Mouse (Mus musculus) T-cell, adult 2 months (primary cell): Measurements from ENCODE around the gene Rtl8b.
"Not testable (repeated sequence)": the region's sequence is repeated elsewhere in the genome, so short reads cannot be mapped to it uniquely, and the experiment has no call there.

Source experiments
- DNase-seq: peaks from one replicate; pipeline ENCODE4 v3.0.0; 2022; ENCODE audit warnings: low spot score

Rtl8b gene

DNA sequence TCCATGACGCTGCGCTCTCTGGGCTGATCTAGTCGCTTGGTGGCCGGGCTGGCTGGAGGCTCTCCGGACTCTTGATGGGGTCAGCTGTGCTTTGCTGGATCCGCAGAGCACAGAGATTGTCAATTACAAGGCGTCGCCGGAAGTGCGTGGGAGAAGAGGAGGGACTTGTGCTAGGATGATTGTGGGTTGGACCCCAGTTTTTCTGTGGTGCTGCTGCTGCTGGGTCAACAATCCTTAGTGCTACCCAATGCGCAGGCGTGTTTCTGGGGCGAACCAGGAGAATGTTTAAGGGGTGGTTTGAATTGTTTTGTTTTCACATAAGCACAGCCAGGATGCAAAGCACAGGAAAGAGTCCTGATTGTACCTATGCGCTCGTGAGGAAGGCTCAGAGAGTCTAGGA lies at the start of gene Rtl8b:
Gene Rtl8b (minus strand): TSS at position 115 of the 400 bp plus-strand sequence.
- DNase-seq, result peak; percentile 80

DNA sequence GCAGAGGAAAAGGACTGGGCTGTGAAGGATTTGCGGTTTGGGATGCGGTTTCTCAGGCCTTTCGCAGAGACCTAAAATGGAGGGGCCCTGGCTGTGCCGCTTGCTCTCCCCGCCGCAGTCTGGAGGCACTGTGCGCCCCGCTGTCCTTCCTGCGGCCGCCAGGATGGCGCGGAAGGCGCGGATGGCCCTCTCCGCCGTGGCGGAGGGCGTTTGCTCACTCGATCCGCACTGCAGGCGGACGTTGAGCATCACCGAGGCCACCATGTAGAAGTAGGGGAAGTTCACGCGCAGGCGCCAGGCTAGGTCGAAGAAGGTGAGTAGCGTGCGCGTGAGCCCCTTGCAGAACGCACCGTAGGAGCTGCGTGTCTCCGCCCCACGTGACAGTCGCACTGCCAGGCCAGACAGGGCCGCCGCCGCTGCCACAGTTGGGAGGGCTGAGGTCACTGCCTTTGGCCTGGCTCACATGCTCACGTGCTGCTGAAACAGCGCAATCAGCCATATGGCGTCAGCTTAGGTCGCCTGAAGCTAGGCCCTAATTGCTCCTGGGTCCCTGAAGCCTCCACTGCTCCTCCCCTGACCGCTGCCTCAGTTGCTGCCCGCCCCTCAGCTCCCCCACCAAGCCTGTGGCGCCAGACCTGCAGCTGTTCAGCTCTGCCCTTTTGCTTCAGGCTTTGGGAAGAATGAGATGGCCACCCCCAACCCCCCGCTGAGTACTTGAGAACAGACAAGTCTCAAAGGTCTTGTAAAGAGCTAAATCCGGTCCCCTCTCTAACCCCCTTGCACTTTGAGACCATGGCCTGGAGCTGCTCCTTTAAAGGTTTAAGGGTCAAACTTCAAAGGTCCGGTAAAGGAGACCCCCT lies 46.3 kb upstream of the Rtl8b start:
- DNase-seq, result no peak

DNA sequence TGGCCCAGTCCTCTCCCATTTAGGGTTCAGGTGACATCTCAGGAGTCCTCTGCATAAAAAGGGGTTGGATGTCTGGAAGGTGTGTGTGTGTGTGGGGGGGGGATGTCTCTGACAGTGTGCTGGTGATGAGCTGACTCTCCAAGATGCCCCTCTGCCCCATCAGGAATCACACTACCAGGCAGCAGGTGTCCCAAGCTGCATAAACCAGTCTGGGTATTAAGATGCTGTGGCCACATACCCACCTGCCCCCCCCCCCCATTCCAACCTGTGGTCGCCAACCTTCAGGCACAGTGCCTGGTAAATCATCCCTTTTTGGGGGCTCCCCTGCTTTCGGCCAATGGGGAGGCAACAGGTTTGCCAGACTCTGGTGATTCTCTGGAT lies 45.7 kb upstream of the Rtl8b start:
- DNase-seq, result no peak

DNA sequence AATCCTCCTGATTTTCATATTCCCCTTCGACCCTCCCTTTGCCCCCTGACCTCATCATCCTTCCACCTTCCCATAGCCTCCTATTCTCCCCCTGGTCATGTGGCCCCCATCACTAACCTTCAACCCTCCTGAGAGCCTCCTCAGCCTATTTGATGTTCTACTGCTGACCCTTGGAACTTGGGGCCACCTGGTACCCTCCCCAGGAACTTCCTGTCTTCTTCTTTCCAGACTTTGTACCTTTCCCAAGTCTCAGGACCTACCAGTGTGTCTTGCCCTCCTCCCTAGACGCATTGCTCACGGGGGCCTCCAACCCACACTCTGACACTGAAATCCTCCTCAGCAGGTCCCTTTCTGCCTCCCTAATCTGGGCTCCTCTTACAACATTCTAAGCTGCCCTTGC lies 32.5 kb upstream of the Rtl8b start:
- no peak for DNase-seq

DNA sequence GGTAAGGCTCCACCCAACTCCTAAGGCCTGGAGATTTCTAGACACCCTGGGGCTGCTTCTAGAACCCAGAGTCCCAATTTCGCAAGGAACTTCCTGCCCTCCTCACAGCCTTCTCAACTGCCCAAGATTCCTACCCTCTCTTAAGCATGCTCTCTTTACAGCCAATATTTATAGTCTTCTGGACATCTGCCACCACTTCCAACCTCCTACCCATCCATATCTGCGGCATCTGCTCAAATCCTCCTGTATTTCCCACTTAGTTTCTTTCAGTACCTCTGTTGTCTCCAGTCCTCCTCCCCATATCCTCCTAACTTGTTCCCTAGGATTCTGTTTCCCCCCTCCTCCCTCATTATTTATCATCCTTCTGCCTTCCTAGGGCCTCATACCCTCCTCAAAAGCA lies 29.0 kb upstream of the Rtl8b start:
- no peak for DNase-seq

DNA sequence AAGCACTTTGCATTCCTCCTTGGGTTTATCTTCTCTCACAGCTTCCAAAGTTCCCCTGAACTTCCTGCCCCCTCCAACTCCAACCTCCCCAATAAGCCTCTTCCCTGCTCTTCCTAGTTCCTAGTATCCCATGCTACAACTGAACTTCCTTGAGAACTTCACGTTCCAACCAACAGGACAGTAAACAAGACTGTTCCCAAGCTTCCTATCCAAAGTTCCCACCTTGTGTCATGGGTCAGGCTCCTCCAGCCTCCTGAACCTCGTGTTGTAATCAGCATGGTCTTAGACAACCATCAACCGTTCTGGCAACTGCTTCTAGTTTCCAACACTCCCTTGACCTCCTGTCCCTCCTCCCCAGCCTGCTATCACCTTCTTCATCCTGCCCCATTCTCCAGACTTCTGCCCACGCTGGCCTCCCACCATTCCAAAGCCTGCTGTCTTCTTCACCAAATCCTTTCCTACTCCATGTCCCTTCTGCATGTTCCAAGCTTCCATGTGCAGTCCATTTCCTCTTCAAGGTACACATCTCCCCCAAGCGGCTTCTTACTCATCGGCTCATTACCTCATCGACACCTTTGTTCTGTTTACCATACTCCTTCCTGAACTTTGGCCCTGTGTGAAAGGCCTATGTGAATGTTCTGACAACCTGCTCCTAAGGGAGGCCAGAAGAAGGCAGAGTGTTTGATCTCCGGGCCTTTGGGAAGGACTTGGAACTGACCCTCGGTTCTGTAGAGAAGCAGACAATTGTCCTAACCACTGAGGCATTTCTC lies 24.0 kb upstream of the Rtl8b start:
- no peak for DNase-seq

DNA sequence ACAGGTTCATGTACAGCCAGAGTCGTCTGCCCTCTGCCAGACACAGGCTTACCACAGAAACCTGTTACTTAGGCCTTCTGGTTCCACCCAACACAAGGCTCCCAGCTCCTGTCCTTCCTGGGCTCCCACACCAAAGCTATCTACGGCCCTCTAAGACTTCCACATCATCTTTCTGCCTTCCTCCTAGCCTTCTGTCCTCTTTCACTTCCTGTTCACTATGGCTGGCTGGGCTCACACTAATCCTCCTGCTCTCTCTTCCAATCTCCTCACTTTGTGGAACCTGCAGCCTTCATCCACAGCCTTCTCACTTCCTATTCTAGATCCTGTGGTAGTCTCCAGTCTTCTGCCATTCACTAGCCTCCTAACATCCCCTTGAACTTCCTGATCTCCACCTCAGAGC lies 22.9 kb upstream of the Rtl8b start:
- DNase-seq, result no peak

DNA sequence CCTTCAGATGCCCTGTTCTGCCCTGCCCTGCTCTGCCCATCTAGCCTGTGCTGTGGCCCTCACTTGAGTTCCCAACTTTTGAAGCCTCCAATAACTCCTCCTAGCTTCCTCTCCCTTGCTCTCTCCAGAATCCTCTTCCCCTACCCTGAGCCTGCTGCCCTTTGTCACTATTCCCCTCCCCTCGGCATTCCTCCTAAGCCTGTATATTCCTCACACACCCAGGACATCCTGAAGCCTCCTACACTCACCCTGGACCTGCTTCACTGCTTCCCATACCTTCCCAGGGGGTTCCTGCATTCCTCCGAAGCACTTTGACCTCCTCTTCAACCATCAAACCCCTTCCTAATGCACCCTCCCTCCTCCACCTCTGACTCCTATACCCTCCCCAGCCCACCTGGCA lies 21.9 kb upstream of the Rtl8b start:
- no peak for DNase-seq

DNA sequence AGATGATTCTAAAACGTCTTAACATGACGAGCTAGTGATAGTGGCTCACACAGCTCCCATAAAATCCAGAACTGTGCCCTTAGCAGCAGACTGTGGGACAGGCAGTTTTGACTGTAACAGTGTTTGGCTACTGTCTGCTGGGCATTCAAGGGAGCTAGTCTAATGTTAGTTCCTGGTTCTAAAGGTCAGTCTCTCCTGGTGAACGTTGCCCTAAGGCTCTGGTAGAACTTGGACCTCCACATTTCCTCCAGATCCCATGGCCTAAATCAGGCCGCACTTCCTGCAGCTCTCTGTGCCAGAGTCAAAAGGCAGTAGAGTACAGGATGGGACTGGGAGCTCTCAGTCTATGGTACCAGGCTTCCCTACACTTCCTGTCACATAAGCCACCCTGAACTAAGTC lies 14.5 kb upstream of the Rtl8b start:
- DNase-seq, result not testable (repeated sequence)

DNA sequence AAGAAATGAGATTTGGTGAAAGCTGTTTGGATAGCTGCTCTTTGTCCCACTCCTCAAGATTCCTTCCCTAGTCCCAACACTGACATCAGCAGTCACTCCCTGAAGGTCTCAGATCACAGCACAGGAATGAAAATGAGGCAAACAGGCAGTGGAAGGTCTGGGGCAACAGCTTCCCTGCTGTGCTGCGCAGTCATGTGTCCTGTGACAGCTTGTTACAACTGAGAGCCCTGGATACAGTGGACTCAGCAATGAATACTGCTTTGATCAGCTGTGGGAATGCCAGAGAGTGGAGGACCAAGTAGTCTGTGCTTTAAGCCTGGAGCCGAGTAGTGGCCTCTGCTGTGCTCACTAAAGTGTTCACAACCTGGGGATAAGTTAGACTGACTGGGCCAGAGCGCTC lies 12.4 kb upstream of the Rtl8b start:
- DNase-seq, result not testable (repeated sequence)

DNA sequence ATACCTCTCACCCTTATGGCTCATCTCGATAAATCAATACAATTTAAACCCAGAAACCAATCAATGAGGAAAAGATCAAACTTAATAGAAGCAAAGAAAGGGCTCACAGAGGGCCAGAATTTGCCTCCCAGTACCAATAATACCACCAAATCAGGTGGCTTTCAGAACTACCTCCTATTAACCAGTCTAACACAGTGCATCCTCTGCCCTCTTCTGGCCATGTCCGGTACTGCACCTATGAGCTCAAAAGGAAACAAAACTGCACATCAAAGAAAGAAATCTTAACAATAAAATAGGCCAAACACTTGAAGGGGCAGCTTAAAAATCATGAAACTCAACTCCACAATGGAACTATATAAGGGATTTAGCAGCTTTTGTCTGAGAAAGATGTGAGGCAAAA lies 6.7 kb upstream of the Rtl8b start:
- DNase-seq, result peak; percentile 66

DNA sequence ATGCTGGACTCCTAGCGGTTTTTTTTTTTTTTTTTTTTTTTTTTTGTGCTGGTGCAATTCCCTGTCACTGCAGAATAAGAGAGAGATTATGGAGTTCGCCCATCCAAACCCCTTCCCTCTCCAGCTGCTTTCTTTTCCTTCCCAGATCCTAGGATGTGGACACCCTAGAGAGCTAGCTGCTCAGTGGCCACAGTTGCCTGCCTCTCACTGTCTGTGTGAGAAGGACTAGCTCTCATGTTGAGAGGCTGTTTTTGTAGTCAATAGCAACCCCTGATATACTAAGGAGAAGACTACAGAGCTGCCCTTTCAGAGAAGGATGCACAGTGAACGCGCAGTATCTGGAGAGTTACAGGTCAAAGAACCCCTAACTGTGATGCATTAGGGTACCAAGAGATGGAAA lies 488 bp upstream of the Rtl8b start:
- not testable (repeated sequence) for DNase-seq

DNA sequence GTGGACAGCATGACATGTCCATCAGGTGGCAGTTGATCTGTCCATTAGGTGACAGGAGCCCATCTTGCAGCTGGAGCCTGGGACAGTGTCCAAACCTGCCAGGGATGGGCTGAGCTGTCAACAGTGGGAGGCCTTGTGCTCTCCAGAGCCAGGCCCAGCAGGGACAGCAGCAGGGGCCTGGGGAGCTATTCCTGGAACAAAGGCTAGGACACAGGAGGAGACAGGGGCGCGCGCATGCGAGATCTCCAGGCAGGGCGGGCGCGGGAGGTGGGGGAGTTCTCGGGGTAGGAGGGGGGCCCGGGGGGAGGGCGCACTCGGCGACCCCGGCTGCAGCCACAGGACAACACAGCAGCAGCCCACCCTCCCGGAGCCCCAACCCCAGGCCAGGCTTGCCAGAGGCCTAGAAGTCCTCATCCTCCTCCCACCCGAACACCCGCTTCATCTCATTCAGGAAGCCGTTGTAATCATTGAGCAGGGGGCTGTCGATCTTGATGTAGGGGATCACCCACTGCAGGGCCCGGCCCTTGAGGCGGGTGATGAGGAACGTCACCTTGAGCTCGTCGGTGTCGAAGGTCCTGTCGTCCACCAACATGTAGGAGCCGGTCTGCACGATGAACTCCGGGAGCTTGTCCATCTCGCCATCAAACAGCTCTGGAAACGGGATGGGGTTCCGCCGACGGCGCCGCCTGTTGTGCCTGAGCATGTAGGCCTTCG lies 494 bp downstream of the Rtl8b start:
- DNase-seq, result not testable (repeated sequence)

DNA sequence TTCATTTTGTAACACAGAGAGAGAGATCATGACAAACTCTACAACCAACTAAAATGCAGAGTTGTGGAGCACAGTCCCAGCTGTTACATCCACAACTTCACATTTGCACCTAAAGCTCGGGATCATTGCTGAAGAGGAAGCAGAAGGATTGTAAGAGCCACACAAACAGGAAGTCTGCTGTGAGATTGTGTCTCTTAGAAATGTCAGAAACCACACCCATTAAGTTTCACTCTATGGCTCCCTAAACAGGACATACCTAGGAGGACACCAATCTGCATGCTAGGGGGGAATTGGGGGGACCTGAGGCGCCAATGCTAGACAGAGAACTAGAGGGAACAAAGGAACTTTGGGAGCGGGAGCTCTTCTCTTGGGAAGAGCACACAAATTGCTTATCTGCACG lies 17.3 kb downstream of the Rtl8b start:
- DNase-seq, result not testable (repeated sequence)

DNA sequence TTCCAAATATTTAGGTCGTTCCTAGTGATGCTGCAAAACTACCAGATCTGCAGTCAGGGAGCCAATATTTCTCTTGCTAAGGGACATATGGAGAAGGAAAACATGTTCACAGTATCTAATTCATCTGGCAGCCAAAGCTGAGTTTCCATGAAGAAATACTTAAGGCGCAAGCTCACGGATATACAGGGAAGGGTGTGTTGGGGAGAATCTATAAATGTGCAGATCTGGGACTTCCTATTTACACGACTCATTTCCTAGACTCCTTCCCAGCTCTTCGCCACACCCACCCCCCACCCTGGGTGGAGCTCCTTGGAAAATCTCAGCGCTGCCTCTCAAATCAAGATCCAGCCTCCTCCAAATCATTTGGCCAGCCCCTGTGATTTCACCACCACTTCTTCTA lies 24.3 kb downstream of the Rtl8b start:
- no peak for DNase-seq

DNA sequence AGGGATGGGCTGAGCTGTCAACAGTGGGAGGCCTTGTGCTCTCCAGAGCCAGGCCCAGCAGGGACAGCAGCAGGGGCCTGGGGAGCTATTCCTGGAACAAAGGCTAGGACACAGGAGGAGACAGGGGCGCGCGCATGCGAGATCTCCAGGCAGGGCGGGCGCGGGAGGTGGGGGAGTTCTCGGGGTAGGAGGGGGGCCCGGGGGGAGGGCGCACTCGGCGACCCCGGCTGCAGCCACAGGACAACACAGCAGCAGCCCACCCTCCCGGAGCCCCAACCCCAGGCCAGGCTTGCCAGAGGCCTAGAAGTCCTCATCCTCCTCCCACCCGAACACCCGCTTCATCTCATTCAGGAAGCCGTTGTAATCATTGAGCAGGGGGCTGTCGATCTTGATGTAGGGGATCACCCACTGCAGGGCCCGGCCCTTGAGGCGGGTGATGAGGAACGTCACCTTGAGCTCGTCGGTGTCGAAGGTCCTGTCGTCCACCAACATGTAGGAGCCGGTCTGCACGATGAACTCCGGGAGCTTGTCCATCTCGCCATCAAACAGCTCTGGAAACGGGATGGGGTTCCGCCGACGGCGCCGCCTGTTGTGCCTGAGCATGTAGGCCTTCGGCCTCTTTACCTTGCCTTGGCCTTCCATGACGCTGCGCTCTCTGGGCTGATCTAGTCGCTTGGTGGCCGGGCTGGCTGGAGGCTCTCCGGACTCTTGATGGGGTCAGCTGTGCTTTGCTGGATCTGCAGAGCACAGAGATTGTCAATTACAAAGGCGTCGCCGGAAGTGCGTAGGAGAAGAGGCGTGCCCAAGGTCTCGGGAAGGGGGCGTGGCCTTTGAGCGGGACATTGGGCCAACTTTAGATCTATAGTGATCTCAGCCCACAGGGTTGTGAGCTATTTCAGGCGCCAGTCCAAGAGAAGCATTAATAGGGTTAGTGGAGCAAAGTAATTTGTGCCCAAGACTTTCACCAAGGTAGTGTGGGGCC lies 26.9 kb downstream of the Rtl8b start, which contains the start of gene Rtl8a:
Gene Rtl8a (minus strand): TSS at position 703 of the 982 bp plus-strand sequence.
- peak; percentile 70 for DNase-seq

DNA sequence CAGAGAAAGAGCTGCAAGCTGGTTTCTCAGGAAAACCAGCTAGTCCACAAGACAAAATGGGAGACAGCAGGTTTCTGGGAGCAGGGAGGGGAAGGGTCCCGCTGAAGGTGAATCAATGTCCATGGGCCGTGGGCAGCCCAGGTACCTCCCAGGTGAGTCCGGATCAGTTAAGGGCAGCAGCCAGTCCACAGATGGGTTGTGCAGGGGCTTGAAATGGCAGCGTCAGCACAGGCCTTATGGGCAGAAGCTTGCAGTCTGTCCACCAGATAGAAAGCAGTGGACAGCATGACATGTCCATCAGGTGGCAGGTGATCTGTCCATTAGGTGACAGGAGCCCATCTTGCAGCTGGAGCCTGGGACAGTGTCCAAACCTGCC lies 27.6 kb downstream of the Rtl8b start:
- not testable (repeated sequence) for DNase-seq

DNA sequence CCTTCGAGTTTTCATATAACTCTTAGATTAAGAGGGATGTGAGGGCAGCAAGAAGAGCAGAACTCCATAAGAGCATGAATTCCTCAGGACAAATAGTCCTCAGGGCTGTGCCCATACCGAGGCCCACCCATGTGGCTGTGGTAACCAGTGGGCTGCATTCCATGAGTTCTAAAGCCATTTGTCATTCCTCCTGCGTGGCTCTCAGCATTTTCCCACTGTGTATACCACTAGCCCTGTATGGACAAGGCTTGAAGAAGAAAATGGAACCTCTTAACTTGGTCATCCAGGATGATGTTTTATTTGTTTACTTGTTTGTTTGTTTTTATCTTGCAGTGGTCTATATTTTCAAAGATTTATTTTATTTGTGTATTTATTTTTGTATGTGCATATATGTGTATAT lies 32.1 kb downstream of the Rtl8b start:
- not testable (repeated sequence) for DNase-seq
